Mouse (Mus musculus): ENCODE results near the gene Apc2.

The Apc2 gene

DNA sequence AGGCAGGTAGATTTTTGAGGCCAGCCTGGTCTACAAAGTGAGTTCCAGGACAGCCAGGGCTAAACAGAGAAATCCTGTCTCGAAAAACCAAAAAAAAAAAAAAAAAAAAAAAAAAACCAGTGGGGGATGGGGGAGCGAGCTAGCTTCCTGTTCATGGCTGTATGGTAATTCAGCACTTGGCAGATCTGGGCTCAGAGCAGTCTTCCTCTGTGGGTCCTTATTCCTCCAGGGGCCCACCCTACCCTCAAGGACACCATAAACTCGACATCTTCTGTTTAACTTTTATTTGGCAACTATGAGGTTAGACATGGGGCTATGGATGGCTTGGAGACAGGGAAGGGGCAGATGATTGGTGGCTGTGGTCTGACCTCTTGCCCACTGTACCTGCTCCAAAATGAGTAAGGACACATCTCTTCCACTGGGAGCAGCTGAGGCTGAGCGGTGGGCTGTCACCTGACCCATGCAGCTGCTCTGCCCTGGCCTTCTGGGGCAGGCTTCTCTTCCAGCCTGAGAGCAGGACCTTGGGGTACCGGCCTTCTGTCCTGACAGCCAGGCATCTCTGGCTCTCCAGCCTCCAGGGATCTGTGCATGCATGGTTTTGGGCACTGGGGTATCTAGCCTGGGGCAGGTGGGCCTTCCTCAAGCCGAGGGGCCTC lies 25.4 kb downstream of the Apc2 start:
- no peak for DNase-seq (ENCODE audit: low read depth, low spot score)

DNA sequence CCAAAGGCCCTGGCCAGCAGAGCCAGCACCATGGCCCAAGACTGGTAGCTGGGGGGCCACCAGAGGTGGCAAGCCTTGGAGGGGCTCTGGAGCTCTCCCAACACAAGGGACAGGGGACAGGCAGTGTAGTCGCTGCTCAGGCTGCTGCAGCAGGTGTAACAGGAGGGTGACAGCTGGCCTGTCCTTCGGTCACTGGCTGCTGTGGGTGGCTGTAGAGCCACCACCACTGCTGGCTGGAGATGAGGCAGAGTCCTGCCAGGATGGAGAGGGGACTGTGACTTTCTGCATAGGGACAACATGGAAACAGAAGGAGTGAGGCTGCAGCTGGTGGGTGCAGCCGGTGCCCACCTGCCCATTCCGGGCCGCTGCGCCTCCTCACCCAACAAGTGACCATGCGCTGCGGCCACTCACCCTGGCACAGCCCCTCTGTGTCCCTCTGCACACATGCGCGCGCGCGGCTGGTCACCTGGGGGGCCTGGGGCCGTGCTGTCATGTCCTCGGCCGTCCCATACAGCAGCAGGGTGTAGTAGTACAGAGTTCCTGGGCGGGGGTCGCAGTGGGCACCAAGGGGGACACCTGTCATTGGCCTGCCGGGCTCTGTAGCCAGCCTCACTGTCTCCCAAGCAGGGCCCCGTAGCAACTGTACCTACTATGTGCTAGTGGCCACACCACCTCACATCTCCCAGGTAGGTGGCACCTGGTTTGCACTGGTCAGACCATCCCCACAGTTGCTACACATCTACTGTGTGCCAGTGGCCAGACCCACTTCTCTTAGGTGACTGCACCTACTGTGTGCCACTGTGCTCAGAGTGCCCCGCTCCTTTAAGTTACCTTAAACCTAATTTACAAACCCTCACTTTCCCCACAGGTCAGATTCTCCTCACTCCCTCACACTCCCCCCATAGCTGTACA lies 26.1 kb downstream of the Apc2 start:
- DNase-seq (ENCODE audit: low read depth, low spot score) = no peak

DNA sequence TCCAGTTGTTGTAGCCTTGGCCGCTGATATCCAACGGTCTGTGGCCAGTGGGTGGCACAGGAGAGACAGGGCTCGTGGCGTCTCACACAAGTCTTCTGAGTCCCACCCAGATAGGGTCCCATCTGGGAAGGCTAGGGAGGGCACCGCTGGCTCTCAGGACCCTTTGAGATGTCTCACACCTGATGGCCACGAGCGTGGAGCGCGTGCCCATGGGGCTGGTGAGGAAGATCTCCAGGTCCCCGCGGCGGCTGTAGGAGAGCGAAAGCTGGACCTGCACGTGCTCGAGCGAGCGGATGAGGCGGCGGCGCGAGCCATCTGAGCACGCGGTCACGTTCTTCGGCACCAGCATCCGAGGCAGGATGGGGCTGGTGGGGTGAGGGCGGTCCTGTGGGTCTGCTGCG lies 27.0 kb downstream of the Apc2 start:
- DNase-seq (ENCODE audit: low read depth, low spot score) = peak; percentile 40

DNA sequence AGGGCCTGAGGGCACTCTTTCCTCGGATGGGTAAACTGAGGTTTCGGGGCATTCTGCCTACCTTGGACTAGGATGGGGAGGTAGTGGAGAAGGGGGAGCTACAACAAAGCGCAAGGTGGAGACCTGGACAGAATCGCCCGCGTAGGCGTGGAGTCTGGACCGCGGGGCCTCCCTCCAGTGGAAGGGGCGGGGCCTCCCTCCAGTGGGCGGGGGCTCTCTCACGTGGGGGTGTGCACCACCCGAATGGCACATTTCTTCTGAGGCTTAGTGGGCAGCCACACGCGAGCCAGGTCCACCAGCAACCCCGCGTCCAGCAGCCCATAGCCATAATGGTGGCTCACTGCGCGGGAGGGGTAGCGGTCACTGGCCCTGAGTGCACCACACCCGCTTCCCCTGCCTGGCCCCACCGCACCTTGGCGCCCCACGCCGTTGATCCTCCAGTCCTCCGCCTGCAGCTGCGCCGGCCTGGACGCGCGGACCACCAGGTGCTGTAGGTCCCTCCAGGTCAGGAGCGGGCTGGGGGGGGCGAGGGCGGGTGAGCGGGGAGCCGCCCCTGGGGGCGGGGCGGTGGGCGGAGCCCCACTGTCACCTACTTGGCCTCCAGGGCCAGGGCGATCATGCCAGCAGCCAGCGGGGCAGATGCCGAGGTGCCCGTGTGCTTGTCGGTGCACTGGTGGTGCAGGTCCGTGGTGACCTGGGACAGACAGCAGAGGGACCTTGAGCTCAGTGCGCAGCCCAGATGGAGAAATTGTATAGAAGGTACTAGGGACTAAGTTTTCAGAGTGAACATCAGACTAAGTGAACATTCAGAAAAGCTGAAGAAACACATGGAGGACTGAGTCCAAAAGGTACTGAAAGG lies 27.7 kb downstream of the Apc2 start:
- peak; percentile 74 for DNase-seq (ENCODE audit: low read depth, low spot score)

DNA sequence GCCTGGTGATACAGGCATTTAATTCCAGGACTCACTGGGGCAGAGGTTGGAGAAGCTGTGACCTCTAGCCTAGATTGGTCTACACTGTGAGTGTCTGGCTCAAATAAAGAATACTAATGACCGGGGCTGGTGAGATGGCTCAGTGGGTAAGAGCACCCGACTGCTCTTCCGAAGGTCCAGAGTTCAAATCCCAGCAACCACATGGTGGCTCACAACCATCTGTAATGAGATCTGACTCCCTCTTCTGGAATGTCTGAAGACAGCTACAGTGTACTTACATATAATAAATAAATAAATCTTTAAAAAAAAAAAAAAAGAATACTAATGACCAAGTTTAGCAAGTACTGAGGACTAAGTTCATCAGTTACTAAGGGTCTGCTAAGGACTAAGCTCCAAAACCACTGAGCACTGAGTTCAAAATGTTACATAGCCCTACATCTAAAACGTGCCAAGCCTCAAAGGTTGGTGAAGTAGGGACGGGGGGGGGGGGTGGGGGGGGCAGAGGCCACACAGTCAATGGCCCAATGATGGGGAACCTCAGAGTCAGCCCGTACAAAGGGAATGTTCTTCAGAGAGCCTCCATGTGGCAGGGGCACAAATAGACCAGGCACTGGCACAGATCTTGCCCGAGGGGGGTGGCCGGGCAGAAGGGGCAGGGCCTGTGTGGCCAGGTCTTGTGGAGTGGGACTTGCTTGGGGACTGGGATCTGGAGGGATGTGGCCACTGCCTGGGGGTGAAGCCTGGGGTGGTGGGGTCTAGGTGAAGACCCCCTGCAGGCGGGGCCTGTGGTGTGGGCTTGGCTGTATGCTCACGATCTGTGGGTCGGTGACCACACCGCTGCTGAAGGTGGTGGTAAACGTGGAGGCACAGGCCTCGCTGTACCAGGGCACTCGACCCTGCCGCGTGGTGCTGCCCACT lies 28.6 kb downstream of the Apc2 start:
- no peak for DNase-seq (ENCODE audit: low read depth, low spot score)

DNA sequence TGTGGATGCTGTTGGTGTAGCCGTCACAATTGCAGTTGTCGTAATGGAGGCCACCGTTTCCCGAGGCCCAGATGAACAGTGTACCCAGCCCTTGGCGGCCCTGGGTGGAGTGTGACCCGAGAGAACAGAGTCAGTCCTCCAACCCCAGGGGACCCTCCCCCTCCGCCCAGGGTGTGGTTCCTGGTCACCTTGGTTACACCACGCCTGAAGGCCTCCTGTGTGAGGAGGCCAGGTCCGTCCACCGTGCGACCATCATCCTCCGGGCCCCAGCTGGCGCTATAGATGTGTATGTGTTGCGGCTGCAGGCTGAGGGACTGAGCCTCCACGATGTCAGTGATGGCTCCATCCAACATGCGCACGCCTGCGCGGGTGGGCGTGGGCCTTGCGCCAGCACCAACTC lies 29.3 kb downstream of the Apc2 start:
- no peak for DNase-seq (ENCODE audit: low read depth, low spot score)

DNA sequence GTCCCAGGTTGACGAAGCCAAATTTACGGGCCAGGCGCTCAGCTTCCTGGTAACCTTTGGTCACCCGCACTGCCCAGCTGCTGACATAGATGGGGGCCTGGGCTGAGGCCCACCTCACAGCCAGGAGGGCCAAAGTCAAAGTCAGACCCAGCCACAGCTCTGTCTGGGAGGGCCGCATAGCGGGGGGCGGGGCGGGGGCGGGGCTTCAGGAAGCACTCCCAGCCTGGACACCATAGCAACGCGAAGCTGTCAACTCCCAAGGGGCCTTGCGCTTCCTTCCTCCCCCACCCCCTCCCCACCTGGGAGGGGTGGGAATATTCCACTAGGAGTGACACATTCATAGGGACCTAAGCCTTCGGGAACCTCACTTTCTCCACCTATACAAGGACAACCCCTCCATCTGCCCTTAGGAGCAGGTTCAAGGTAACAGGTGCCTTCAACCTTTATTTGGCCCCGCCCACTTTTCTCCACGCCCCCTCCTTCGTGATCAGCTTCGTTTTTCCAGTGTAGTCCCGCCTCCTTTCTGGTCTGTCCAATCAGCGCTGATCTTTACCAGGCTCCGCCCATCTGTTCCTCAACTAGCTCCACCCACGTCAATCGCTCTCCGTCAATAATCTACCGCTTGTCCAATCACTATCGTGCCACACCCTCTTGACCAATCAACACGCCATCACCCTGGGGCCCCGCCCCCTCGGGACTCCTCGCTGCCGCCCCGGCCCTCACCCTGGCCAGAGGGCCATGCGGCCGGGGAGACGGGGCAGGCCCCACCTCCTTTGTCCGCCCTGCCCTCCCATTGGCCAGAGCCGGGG lies 33.7 kb downstream of the Apc2 start, which contains the start of the genes Pcsk4 and Reep6:
Gene Pcsk4 (minus strand): TSS at position 226 of the 809 bp plus-strand sequence.
Gene Reep6 (plus strand): TSS at position 681 of the 809 bp plus-strand sequence.
- DNase-seq (ENCODE audit: low read depth, low spot score) = peak; percentile 98

DNA sequence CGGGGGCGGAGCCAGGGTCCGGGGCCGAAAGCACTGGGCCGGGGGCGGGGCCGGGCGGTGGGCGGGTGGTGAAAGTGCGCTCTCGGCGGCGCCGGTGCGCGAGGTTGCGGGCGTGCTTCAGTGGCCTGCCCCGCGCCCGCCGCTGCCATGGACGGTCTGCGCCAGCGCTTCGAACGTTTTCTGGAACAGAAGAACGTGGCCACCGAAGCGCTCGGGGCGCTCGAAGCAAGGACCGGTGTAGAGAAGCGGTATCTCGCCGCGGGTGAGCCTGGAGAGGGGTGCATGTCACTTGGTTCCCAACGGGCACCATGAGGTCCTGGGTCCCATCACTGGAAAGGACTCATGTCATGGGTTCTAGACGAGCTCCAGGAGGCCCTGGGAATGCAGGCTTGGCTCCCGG lies 34.3 kb downstream of the Apc2 start:
- DNase-seq (ENCODE audit: low read depth, low spot score) = no peak

DNA sequence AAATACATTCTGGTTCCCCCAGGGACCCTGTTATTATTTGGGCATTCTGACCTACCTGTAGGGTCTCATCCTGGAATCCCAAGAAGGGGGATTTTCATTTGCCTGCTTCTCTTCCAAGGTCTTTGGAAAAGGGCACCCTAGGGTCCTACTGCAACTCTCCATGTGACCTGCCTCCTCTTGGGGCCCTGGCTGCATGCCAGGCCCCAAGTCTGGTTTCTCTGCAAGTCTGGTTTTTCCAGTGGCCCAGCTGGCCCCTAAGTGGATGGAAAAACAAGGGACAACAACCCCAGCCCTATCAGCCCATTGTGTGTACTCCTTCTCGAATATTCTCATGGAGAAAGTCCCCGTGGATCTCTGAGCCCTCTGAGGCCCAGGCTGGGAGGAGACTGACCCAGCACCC lies 35.1 kb downstream of the Apc2 start:
- no peak for DNase-seq (ENCODE audit: low read depth, low spot score)

DNA sequence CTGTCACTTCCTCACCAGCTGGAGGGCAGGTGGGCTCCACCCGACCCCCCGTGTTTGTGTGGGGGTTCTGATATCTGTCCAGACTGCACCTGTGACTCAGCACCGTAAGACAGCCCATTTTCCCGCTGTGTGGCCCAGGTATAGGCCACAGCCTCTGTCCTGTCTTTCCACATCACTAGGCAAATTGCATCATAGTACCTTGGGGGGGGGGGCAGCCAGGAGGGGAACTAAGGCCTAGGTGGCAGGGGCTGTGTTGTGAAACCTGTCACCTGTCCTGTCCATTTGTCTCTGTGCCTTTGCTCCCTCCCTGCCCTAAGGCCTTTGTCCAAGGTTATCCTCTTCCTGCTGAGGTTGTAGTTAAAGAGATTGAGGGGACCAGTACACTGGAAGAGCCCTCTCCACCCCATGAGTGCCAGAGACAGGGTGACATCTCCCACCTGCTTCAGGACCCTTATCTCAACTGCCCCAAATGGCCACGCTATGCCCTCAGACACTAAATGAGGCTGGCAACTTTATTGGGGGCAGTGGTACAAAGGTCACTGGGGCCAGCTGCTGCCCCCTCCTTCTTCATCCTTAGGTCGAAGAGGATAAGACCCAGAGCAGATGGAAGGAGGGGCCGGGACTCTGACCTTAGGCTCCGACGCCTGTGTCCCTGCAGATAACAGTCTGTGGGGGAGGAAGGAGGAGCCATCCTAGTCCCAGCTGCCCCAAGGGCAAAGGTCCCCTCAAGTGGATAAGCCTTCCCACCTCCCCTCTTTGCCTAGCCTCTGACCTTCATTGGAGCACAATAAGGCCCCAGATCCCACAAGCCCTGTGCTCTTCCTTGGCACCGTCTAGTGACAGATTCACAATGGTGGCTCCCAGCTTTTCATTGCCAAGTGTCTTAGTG lies 36.1 kb downstream of the Apc2 start:
- peak; percentile 83 for DNase-seq (ENCODE audit: low read depth, low spot score)

DNA sequence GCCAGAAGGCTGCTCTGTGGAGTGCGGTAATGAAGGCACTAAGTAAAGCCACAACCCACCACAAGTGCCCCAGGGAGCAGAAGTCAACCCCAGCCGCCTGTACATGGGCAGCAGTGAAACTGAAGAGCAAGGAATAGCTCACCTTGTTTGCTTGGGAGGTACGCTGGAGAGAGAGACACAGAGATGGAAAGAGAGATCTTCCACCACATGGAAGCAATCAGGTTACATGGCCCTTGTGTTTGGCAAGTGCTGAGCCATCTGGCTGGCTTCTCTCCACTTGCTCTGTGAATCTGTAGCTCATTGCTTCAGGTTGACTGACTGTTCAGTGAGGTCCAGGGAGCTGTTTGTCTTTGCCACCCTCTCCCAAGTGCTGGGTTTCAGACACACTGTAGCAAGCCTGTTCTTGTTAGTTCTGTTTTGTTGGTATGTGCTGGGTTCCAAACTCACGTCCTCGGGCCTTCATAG lies 36.8 kb downstream of the Apc2 start:
- peak; percentile 93 for DNase-seq (ENCODE audit: low read depth, low spot score)

DNA sequence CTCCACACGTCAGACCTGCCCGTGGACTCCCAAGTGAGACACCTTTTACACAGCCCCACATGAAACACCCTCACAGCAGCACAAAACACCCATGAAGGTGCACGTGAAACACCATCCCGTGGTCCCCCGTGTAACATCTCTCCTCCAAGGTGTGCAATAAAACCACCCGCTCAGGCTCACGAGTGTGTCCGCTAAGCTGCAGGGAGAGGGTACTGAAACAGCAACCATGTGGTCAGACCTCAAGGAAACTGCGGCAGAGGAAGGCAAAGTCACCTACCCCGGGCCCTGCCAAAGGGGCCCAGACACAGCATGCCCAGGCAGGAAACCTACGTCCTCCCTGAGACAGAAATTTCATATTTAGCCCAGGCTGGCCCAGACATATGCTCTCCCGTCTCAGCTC lies 40.5 kb downstream of the Apc2 start:
- DNase-seq (ENCODE audit: low read depth, low spot score) = no peak

DNA sequence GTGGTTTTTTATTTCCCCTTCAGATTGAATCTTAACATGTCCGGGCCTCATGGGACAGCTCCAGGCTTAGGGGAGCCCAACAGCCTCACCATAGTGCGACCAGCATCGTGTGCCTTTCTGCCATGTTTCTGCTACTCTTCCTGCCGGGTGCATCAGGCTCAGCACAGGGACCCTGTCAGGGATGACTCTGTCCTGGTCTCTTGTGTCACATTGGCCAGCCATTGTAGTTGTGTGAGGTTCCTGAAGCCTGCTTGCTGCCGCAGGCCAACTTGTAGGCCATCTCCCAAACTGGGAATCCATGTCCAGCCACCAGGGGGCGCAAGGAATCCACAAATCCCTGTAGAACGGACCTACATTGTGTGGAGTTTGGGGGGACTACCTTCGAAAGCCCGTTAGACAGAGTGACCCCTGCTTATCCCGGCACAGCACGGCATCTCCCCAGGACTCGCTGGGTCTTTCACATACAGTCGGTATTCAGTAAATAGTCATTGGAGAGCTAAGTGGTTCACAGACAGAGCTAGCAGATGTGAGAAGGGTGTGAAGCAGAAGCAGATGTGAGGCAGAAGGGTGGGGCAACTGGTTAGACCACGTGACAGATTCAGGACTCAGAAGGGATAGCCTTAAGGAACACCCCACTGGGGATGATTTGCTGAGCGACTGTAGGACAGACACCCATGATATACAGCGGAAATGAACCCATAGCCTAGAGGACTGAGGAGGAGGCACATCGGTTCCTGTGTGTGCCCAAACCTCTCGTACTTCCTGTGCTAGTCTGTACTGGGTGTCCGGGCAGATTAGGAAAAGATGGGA lies 44.4 kb downstream of the Apc2 start:
- DNase-seq (ENCODE audit: low read depth, low spot score) = peak; percentile 94

DNA sequence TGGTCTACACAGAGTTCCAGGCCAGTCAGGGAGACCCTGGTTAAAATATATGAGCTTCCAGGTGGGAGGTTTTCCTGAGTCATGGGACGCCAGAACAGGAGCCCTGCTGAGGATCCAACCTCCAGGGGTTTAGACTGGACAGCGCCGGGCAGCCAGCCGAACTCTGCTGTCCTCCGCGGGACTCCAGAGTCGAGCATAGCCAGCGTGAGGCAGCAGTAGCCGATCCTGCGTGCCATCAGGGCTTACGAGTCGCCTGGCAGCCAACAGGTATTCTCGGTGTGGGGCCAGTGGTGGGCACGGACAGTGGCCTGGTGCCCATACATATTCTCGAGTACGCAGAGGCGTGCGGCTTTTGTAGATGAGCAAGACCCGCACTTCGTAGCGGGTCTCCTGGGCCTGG lies 45.2 kb downstream of the Apc2 start:
- no peak for DNase-seq (ENCODE audit: low read depth, low spot score)

DNA sequence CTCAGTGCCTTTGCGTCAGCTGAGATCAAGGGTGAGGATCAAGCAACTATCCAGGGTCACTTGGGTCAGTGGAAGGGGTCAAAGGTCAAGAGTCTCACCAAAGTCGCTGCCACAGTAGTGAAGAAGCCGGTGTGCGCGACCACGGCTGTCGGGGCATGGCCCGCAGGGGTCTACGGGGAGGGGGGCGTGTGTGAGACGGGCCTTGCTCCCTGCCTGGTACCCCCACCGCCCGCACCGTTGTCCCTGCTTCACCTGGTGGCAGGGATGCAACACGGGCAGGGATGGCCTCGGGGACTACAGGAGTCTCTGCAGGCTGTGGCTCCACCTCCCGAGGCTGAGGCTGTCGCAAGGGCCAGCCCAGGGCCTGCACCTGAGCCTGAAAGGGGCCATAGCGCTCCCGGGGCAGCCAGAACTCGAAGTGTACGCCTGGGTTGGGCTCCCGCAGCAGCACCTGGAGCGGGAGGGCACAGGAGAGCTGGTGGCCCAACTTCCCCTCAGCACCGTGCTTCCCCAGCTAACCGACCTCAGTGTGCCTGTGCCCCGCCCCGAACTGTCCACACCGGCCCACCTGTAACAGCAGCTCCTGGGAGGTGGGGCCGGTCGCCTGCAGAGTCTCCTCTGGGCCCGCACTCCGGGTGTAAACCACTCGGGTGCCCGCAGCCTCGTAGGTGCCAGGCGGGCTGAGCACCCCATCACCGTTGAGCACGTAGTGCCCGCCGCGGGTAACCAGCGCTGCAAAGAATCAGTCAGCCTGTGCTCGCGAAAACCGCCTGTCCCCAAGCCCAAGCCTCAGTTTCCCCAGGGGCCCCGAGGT lies 45.9 kb downstream of the Apc2 start:
- DNase-seq (ENCODE audit: low read depth, low spot score) = no peak

DNA sequence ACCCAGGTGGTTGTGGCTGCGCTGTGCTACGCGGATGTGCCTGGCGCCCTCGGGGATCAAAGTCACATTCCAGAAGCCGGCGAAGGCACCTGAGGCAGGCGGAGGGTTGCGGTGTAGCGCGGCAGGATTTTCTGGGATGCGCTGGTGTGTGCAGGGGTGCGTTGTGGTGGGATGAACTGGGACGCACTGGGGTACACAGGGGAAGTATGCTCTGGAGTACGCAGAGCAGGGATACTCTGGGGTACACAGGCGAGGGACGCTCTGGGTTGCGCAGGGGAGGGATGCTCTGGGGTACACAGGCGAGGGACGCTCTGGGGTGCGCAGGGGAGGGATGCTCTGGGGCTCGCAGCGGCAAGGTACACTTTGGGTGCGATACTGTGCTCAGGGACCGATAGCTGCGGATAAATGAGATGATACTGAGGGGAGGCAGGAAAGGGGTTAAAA lies 46.5 kb downstream of the Apc2 start:
- no peak for DNase-seq (ENCODE audit: low read depth, low spot score)
